Mouse (Mus musculus): ENCODE measurements around the gene Wdr24.

Gene Wdr24

GRCm38 (mm10) chr17:25843636-25844395 lies 20.4 kb downstream of the Wdr24 start:
- in situ Hi-C loops (cut with MboI, MseI), result loop anchor here (25.0 kb wide), 1 partner anchor 1993 kb away; the partner anchor contains the start of gene Snrpc

DNA sequence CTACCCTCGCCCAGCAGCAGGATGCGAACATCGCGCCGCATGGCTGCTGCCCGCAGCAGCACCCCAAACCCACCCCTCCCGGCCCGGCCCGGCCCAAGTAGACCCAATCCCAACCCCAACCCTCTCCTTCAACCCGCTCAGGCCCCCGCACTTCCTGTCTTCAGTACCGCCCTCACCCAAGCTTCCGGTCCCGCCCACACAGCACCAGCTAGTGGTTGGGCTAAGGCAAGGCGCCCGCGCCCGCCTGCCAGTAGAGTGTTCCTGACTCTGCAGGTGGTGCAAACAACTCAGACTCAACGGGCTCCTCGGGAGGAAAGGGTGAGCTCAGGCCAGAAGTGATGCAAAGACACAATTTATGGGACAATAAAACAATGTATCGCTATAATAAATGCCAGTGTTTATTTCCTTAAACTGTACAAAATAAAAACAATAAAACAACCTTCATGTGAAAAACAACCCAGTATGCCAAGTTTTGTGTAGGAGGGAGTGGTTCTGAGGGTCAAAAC lies 21.0 kb downstream of the Wdr24 start, which contains the start of gene Rhot2:
Gene Rhot2, minus strand, starts transcription at position 456 of the 506 bp plus-strand sequence.
- in situ Hi-C loops (cut with MboI, MseI), result loop anchor here (25.0 kb wide), 1 partner anchor 1993 kb away; the partner anchor contains the start of gene Snrpc

DNA sequence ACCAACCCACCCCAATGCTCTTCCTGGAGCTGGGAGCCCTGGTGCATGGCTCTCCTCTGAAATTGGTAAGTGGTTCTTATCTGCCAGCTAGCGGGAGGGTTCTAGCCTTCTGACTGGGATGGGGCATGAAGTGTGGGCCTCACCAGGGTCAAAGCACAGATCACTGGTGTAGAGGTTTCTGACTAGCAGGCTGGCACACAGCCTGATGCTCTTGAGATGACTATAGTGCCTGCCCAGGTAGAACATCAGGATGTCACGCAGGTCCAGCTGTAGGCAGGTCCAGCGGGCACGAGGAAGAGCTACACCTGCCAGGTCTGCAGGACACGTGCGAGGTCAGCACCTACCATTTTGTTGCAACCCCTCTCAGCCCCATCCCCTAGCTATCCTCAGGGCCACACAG lies 36.8 kb downstream of the Wdr24 start:
- in situ Hi-C loops (cut with MboI, MseI), result loop anchor here (25.0 kb wide), 1 partner anchor 1398 kb away; the partner anchor contains the start of genes Bricd5, E4f1 and Pgp

- in situ Hi-C loops (cut with MboI, MseI), result loop anchor here (25.0 kb wide), 1 partner anchor 1399 kb away; the partner anchor contains the start of genes Bricd5, E4f1 and Pgp
Observed at GRCm38 (mm10) chr17:25860832-25861703, 37.6 kb downstream of the Wdr24 start, which contains the start of gene Wdr90. Gene Wdr90 (minus strand): TSS chr17:25861501.

GRCm38 (mm10) chr17:25861704-25862612 lies 38.5 kb downstream of the Wdr24 start:
- in situ Hi-C loops (cut with MboI, MseI), result loop anchor here (25.0 kb wide), 1 partner anchor 1400 kb away; the partner anchor contains the start of genes Bricd5, E4f1 and Pgp

GRCm38 (mm10) chr17:25863681-25864080 lies 40.3 kb downstream of the Wdr24 start:
- in situ Hi-C loops (cut with MboI, MseI), result loop anchor here (25.0 kb wide), 1 partner anchor 1401 kb away; the partner anchor contains the start of genes Bricd5, E4f1 and Pgp

DNA sequence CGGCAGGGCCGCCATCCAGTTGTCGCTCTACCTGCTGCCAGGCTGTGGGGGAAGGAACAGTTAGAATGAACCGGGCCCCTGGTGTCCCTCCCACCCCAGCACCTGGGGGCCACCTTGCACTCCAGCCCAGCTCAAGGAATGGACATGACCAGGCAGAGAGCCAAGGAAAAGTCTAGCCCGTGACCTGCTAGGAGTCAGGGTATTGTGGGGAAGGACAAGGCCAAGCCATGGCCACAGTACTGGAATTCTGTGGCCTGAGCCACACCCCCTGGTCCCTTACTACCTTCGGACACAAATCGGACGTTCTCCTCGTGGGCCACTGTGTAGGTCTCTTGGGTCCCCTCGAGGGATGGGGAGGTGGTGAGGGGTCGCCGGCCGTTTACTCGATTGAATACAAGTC lies 40.9 kb downstream of the Wdr24 start:
- in situ Hi-C loops (cut with MboI, MseI), result loop anchor here (25.0 kb wide), 1 partner anchor 1402 kb away; the partner anchor contains the start of genes Bricd5, E4f1 and Pgp

DNA sequence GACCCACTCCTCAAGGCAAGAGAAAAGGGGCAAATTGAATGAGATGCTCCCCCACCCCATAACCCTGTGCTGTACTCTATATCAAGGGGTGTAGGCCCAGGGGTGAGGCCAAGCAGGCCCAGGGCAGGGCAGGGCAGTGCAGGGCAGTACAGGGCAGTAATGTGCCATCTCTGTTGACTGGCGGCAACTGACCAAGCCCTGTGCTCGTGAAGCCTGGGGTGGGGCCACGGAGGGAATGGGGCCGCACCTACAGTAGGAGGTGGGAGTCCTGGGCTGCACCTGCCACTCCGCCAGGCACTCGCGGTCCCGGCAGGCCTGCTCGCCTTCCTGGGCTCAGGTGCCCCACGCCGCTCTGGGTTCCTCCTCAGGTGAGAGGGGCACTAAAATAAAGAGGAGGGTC lies 41.9 kb downstream of the Wdr24 start:
- in situ Hi-C loops (cut with MboI, MseI), result loop anchor here (25.0 kb wide), 1 partner anchor 1403 kb away; the partner anchor contains the start of genes Bricd5, E4f1 and Pgp

- in situ Hi-C loops (cut with MboI, MseI), result loop anchor here (25.0 kb wide), 1 partner anchor 1404 kb away; the partner anchor contains the start of genes Bricd5, E4f1 and Pgp
Observed at GRCm38 (mm10) chr17:25866172-25866571, 42.7 kb downstream of the Wdr24 start.

- in situ Hi-C loops (cut with MboI, MseI), result loop anchor here (25.0 kb wide), 1 partner anchor 1405 kb away; the partner anchor contains the start of genes Bricd5, E4f1 and Pgp
Observed at GRCm38 (mm10) chr17:25867509-25867835, 44.0 kb downstream of the Wdr24 start.

GRCm38 (mm10) chr17:25867836-25868600 lies 44.6 kb downstream of the Wdr24 start:
- in situ Hi-C loops (cut with MboI, MseI), result loop anchor here (25.0 kb wide), 1 partner anchor 1406 kb away; the partner anchor contains the start of genes Bricd5, E4f1 and Pgp

DNA sequence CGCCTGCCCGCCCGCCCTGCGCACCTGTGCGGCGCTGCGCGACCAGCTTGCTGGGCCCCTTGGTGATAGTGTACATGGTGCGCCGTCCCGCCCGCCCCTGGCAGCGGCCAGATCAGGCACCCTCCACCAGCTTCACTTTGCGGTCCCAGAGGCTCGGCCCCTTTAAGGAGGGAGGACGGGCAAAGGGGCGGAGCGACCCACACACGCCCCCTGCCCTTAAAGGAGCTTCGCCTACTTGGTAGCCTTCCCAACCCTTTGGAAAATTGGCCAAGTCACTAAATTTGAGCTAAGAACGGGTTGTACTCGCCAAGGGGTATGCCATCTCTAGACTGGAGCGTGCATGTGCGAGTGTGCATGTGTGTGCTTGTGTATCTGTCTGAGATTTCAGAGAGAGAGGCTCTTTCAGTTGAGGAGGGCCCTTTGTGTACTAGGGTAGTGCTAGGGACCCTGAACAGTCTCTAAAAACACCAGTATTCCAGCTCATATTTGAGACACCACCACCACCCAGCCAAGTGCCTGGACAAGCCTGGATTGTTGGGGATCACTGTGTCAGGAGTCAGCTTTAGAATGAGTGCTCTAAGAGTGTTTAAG lies 45.3 kb downstream of the Wdr24 start, which contains the start of gene Mcrip2:
Gene Mcrip2, minus strand, starts transcription at position 164 of the 591 bp plus-strand sequence.
- in situ Hi-C loops (cut with MboI, MseI), result loop anchor here (25.0 kb wide), 1 partner anchor 1406 kb away; the partner anchor contains the start of genes Bricd5, E4f1 and Pgp

GRCm38 (mm10) chr17:25869498-25869897 lies 46.1 kb downstream of the Wdr24 start:
- in situ Hi-C loops (cut with MboI, MseI), result loop anchor here (25.0 kb wide), 1 partner anchor 1407 kb away; the partner anchor contains the start of genes Bricd5, E4f1 and Pgp

- in situ Hi-C loops (cut with MboI, MseI), result loop anchor here (5.0 to 25.0 kb wide), 2 partner anchors 38 to 1408 kb away; partner anchors contain the start of genes Bricd5, E4f1, Pgp and Stub1
Observed at GRCm38 (mm10) chr17:25869954-25870353, 46.5 kb downstream of the Wdr24 start.

GRCm38 (mm10) chr17:25871566-25871965 lies 48.1 kb downstream of the Wdr24 start:
- in situ Hi-C loops (cut with MboI, MseI), result loop anchor here (5.0 to 25.0 kb wide), 2 partner anchors 39 to 1409 kb away; partner anchors contain the start of genes Bricd5, E4f1, Pgp and Stub1

DNA sequence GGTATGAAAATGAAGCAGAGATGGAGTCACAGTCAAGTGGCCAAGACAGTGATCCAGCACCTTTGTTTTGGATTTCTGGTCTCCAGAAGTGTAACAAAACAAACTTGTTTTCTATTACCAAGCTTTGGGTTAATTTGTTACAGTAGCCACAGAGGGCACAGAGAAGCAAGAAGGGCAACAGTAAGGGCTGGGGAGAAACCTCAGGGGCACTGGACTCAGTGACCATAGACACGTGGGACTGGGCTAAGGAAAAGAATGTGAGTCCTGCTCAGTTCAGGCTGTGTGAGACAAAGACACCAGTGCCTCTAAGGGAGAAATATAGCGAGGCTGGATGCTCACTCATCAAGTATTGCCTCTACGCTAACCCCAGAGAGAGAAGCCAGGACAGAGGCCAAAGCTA lies 49.2 kb downstream of the Wdr24 start:
- in situ Hi-C loops (cut with MboI, MseI), result loop anchor here (5.0 to 25.0 kb wide), 2 partner anchors 40 to 1410 kb away; partner anchors contain the start of genes Bricd5, E4f1, Pgp and Stub1

GRCm38 (mm10) chr17:25873405-25874147 lies 50.1 kb downstream of the Wdr24 start:
- in situ Hi-C loops (cut with MboI, MseI), result loop anchor here (5.0 to 25.0 kb wide), 2 partner anchors 41 to 1411 kb away; partner anchors contain the start of genes Bricd5, E4f1, Pgp and Stub1

All from T-helper 2 cell (primary cell).